Mouse (Mus musculus): ENCODE data around the gene Krtcap2.

DNA sequence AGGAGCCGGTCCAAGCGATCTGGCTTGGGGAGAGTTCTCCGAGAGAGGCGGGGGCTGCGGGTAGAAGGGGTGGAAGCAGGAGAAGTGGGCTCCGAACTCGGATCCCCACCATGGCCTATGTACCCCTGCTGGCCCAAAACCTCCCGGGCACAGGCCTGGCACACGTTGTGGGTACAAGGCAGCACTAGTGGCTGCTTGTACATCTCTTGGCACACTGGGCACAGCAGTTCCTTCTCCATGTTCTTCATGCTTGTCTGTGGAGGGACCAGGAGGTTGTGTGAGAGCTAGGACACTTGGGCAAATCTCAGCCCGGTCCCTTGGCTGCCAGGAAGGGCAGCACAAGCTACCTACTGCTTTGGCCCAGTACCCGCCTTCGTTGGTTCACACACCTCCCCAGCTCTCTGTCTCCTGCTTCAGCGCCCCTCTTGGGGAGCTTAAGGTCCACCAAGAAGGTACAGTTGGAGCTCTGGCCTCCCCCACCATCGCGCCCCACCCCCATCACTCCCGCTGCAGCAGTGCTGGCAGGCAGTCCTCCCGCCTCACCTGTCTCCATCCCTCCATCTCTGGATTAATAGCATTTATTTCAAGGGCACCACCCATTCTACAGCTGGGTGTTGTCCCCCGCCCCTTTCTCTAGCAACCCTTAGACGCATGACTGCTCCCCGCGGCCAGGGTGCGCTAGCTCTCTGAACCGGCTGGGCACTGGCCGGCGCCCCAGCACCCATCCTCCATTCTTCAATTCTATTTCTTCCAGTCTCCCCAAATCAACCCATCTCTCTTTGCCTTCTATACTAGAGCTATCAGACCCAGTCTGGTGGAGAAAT is 1.4 kb upstream of the Krtcap2 start:
- TF ChIP-seq CTCF (conservative IDR thresholded peaks at IDR 0.05; ENCODE audit: low read length) (no peak), NANOG (IDR thresholded peaks at IDR 0.05; ENCODE audit: borderline replicate concordance, low read length) (no peak), POU5F1 (IDR thresholded peaks at IDR 0.05; ENCODE audit: borderline replicate concordance, low read length) (no peak)

All from E14TG2a.4 (cell line).